Mouse (Mus musculus): Measurements from ENCODE around the gene Chkb.

GRCm38 (mm10) chr15:89458942-89459341, 29.2 kb upstream of the Chkb start:
- TF ChIP-seq POLR2A (IDR thresholded peaks at IDR 0.05; ENCODE audit: insufficient read length, low read depth) (no peak), USF1 (IDR thresholded peaks at IDR 0.05; ENCODE audit: low read depth) (no peak), MYOG (IDR thresholded peaks at IDR 0.05; ENCODE audit: control insufficient read depth in 1 of 3, insufficient read depth in 1 of 3, insufficient read length in 2 of 3, low read depth in 2 of 3) (no peak), TCF12 (IDR thresholded peaks at IDR 0.05; ENCODE audit: insufficient read depth, poor library complexity, severe bottlenecking) (no peak), POLR2AphosphoS2 (IDR thresholded peaks at IDR 0.05; ENCODE audit: insufficient read length, low read depth) (no peak), CEBPB (IDR thresholded peaks at IDR 0.05; ENCODE audit: insufficient read depth, poor library complexity, severe bottlenecking) (no peak), MAX (IDR thresholded peaks at IDR 0.05; ENCODE audit: low read depth) (no peak), REST (IDR thresholded peaks at IDR 0.05; ENCODE audit: insufficient read depth, insufficient read length) (no peak)

Data from myocyte (in vitro differentiated cells).